Mouse (Mus musculus): Measurements from ENCODE around the gene D430019H16Rik. TPM values are rescaled to one million over a fixed set of nuclear protein-coding genes. Genes with fewer than 3 reads are reported as not detected.

D430019H16Rik gene
- total RNA-seq, 2 experiments from 2014 or later = 0.43 to 0.46 TPM

- no peak for DNase-seq
These were observed 36.6 kb downstream of the D430019H16Rik start for GRCm38 (mm10) chr12:105490227-105490626.

GRCm38 (mm10) chr12:105490794-105491193 is 37.1 kb downstream of the D430019H16Rik start:
- DNase-seq = no peak

- peak; percentile 55 for DNase-seq
These were observed 41.1 kb downstream of the D430019H16Rik start for GRCm38 (mm10) chr12:105494796-105495195.

- peak; percentile 39 for DNase-seq
These were observed 44.2 kb downstream of the D430019H16Rik start for GRCm38 (mm10) chr12:105497894-105498293.

- no peak for DNase-seq
These were observed 44.8 kb downstream of the D430019H16Rik start for GRCm38 (mm10) chr12:105498423-105498822.

GRCm38 (mm10) chr12:105498842-105499241 is 45.2 kb downstream of the D430019H16Rik start:
- no peak for DNase-seq

GRCm38 (mm10) chr12:105500940-105501339 is 47.3 kb downstream of the D430019H16Rik start:
- DNase-seq = no peak

- no peak for DNase-seq
These were observed 51.1 kb downstream of the D430019H16Rik start for GRCm38 (mm10) chr12:105504736-105505135.

GRCm38 (mm10) chr12:105511109-105511508 is 57.5 kb downstream of the D430019H16Rik start:
- DNase-seq = no peak

- DNase-seq = no peak
These were observed 58.2 kb downstream of the D430019H16Rik start for GRCm38 (mm10) chr12:105511671-105512502.

GRCm38 (mm10) chr12:105514111-105514510 is 60.5 kb downstream of the D430019H16Rik start:
- no peak for DNase-seq

GRCm38 (mm10) chr12:105517026-105517675 is 63.5 kb downstream of the D430019H16Rik start:
- DNase-seq = no peak

GRCm38 (mm10) chr12:105519851-105520250 is 66.2 kb downstream of the D430019H16Rik start:
- DNase-seq = no peak

GRCm38 (mm10) chr12:105521170-105521762 is 67.6 kb downstream of the D430019H16Rik start:
- no peak for DNase-seq

GRCm38 (mm10) chr12:105523737-105524136 is 70.1 kb downstream of the D430019H16Rik start:
- peak; percentile 35 for DNase-seq

- no peak for DNase-seq
These were observed 72.5 kb downstream of the D430019H16Rik start for GRCm38 (mm10) chr12:105526186-105526585.

- peak; percentile 72 for DNase-seq
These were observed 73.2 kb downstream of the D430019H16Rik start for GRCm38 (mm10) chr12:105526829-105527228.

GRCm38 (mm10) chr12:105529545-105529944 is 75.9 kb downstream of the D430019H16Rik start:
- peak; percentile 34 for DNase-seq

- no peak for DNase-seq
These were observed 78.2 kb downstream of the D430019H16Rik start for GRCm38 (mm10) chr12:105531724-105532371.

GRCm38 (mm10) chr12:105534842-105535241 is 81.2 kb downstream of the D430019H16Rik start:
- DNase-seq = no peak

- no peak for DNase-seq
These were observed 82.5 kb downstream of the D430019H16Rik start for GRCm38 (mm10) chr12:105535968-105536760.

GRCm38 (mm10) chr12:105537162-105537561 is 83.5 kb downstream of the D430019H16Rik start:
- DNase-seq = no peak
